Mouse (Mus musculus): ENCODE measurements around the gene Cmtm6. TPM values are rescaled to one million over a fixed set of nuclear protein-coding genes. Genes with fewer than 3 reads are reported as not detected.
"Not testable (repeated sequence)": the region's sequence is repeated elsewhere in the genome, so short reads cannot be mapped to it uniquely, and the experiment has no call there.

The Cmtm6 gene
- polyA plus RNA-seq, 1 experiment from 2014 or later = 87.8 TPM

- Histone ChIP-seq H3K9ac (ENCODE audit: low read depth, low read length) (no peak overlapping the region), H3K9me3 (ENCODE audit: control insufficient read depth) (no peaks in the 10 kb centered on the region), H3K27ac (ENCODE audit: low read depth, low read length) (no peak overlapping the region), H3K4me2 (replicated peaks; ENCODE audit: low read depth) (peak overlapping the region; percentile 90), H3K4me3 (ENCODE audit: low read depth, low read length) (peak overlapping the region; percentile 88; the same call in 1 of the 2 replicates), H3K4me1 (replicated peaks; ENCODE audit: control insufficient read depth, insufficient read depth, low read length) (0 out of 2 replicates have a peak, but pooled peaks cover 8% of the 10 kb centered on the region), H3K27me3 (replicated peaks; ENCODE audit: control insufficient read depth, insufficient read depth, low read length) (no peaks in the 10 kb centered on the region), H3K36me3 (ENCODE audit: control insufficient read depth, insufficient read depth) (peaks cover 17% of the 10 kb centered on the region)
- no peak for ATAC-seq
- TF ChIP-seq CTCF (IDR thresholded peaks at IDR 0.05; ENCODE audit: low read depth) = no peak
- 6% methylated on average over 10 of the region's 10 CpGs for WGBS
These were observed 40.8 kb upstream of the Cmtm6 start for GRCm38 (mm10) chr9:114690119-114690601.

GRCm38 (mm10) chr9:114691112-114691511 is 39.8 kb upstream of the Cmtm6 start:
- H3K4me1 ChIP-seq (replicated peaks; ENCODE audit: control insufficient read depth, insufficient read depth, low read length) = 0 out of 2 replicates have a peak, but pooled peaks cover 8% of the 10 kb centered on the region
- ATAC-seq = no peak
- no peak overlapping the region for H3K9ac ChIP-seq (ENCODE audit: low read depth, low read length)
- no peaks in the 10 kb centered on the region for H3K27me3 ChIP-seq (replicated peaks; ENCODE audit: control insufficient read depth, insufficient read depth, low read length)
- no peaks in the 10 kb centered on the region for H3K9me3 ChIP-seq (ENCODE audit: control insufficient read depth)
- H3K4me2 ChIP-seq (replicated peaks; ENCODE audit: low read depth) = no peak overlapping the region
- H3K4me3 ChIP-seq (ENCODE audit: low read depth, low read length) = no peak overlapping the region
- H3K27ac ChIP-seq (ENCODE audit: low read depth, low read length) = no peak overlapping the region
- no peak for TF ChIP-seq CTCF (IDR thresholded peaks at IDR 0.05; ENCODE audit: low read depth)
- peaks cover 17% of the 10 kb centered on the region for H3K36me3 ChIP-seq (ENCODE audit: control insufficient read depth, insufficient read depth)

- H3K27me3 ChIP-seq (replicated peaks; ENCODE audit: control insufficient read depth, insufficient read depth, low read length); H3K4me2 ChIP-seq (replicated peaks; ENCODE audit: low read depth); H3K27ac ChIP-seq (ENCODE audit: low read depth, low read length); H3K9me3 ChIP-seq (ENCODE audit: control insufficient read depth); H3K9ac ChIP-seq (ENCODE audit: low read depth, low read length); H3K4me3 ChIP-seq (ENCODE audit: low read depth, low read length); ATAC-seq; H3K4me1 ChIP-seq (replicated peaks; ENCODE audit: control insufficient read depth, insufficient read depth, low read length): not testable (repeated sequence)
- peaks cover 20% of the 10 kb centered on the region for H3K36me3 ChIP-seq (ENCODE audit: control insufficient read depth, insufficient read depth)
- WGBS = 90% methylated on average over 8 of the region's 8 CpGs
These were observed 35.3 kb upstream of the Cmtm6 start for GRCm38 (mm10) chr9:114695662-114696061.

DNA sequence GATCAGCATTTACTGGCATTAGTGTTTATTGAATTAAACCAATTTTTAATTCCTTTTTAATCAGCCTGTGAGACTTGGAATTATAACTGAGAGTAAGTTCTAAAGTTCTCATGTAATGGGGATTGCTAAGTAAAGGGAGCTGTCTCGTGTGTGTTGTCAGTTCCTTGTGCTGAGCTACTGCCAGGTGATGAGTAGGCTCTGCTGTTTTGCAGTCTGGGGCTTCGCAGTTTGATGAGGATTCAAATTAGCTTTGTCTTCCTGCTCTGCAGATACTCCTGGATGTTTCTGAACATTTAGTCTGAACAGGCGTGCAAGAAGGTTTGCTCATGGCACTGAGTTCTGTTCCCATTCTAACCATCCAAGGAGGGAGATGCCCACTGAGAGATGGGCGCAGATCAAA is 33.8 kb upstream of the Cmtm6 start:
- no peaks in the 10 kb centered on the region for H3K4me1 ChIP-seq (replicated peaks; ENCODE audit: control insufficient read depth, insufficient read depth, low read length)
- no peaks in the 10 kb centered on the region for H3K27me3 ChIP-seq (replicated peaks; ENCODE audit: control insufficient read depth, insufficient read depth, low read length)
- H3K4me3 ChIP-seq (ENCODE audit: low read depth, low read length) = no peak overlapping the region
- no peaks in the 10 kb centered on the region for H3K9me3 ChIP-seq (ENCODE audit: control insufficient read depth)
- TF ChIP-seq CTCF (IDR thresholded peaks at IDR 0.05; ENCODE audit: low read depth) = no peak
- no peak for ATAC-seq
- WGBS = 91% methylated on average over 4 of the region's 4 CpGs
- no peak overlapping the region for H3K9ac ChIP-seq (ENCODE audit: low read depth, low read length)
- H3K27ac ChIP-seq (ENCODE audit: low read depth, low read length) = no peak overlapping the region
- H3K36me3 ChIP-seq (ENCODE audit: control insufficient read depth, insufficient read depth) = peaks cover 20% of the 10 kb centered on the region
- no peak overlapping the region for H3K4me2 ChIP-seq (replicated peaks; ENCODE audit: low read depth)

- Histone ChIP-seq H3K4me2 (replicated peaks; ENCODE audit: low read depth) (no peak overlapping the region), H3K4me3 (ENCODE audit: low read depth, low read length) (no peak overlapping the region), H3K36me3 (ENCODE audit: control insufficient read depth, insufficient read depth) (peaks cover 11% of the 10 kb centered on the region), H3K27ac (ENCODE audit: low read depth, low read length) (no peak overlapping the region), H3K9me3 (ENCODE audit: control insufficient read depth) (no peaks in the 10 kb centered on the region), H3K9ac (ENCODE audit: low read depth, low read length) (no peak overlapping the region), H3K27me3 (replicated peaks; ENCODE audit: control insufficient read depth, insufficient read depth, low read length) (no peaks in the 10 kb centered on the region), H3K4me1 (replicated peaks; ENCODE audit: control insufficient read depth, insufficient read depth, low read length) (no peaks in the 10 kb centered on the region)
- no peak for TF ChIP-seq CTCF (IDR thresholded peaks at IDR 0.05; ENCODE audit: low read depth)
- 92% methylated on average over 5 of the region's 5 CpGs for WGBS
- no peak for ATAC-seq
These were observed 33.0 kb upstream of the Cmtm6 start for GRCm38 (mm10) chr9:114697926-114698325.

DNA sequence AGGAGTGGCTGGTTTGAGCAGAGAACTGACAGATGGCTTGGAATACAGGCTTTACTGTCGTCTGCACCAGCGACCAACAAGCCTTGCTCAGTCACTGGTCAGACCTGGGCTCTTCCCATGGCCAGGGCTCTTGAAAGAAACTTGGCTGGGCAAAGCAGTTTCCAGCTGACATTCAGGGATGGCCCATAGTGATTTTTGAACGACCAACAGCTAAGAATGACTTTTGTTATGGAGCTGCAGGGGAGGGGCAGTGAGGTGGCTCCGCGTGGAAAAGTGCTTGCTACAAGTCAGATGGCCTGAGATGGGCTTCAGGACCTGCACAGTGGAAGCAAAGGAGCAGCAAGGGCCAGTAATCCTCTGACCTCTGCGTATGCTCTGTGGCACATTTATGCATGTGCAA is 31.7 kb upstream of the Cmtm6 start:
- H3K4me1 ChIP-seq (replicated peaks; ENCODE audit: control insufficient read depth, insufficient read depth, low read length) = no peaks in the 10 kb centered on the region
- no peaks in the 10 kb centered on the region for H3K9me3 ChIP-seq (ENCODE audit: control insufficient read depth)
- no peak for TF ChIP-seq CTCF (IDR thresholded peaks at IDR 0.05; ENCODE audit: low read depth)
- no peak overlapping the region for H3K4me2 ChIP-seq (replicated peaks; ENCODE audit: low read depth)
- no peaks in the 10 kb centered on the region for H3K27me3 ChIP-seq (replicated peaks; ENCODE audit: control insufficient read depth, insufficient read depth, low read length)
- H3K36me3 ChIP-seq (ENCODE audit: control insufficient read depth, insufficient read depth) = peaks cover 7% of the 10 kb centered on the region; the same call in 1 of the 2 replicates
- no peak overlapping the region for H3K9ac ChIP-seq (ENCODE audit: low read depth, low read length)
- no peak overlapping the region for H3K4me3 ChIP-seq (ENCODE audit: low read depth, low read length)
- no peak overlapping the region for H3K27ac ChIP-seq (ENCODE audit: low read depth, low read length)
- WGBS = 68% methylated on average over 6 of the region's 6 CpGs
- no peak for ATAC-seq
